Mouse (Mus musculus) spleen, postnatal 4 days (tissue): ENCODE data around the gene Ppp4c.

Experiments used
- DNase-seq, 2 experiments: peaks; one replicate each; pipeline ENCODE4 v3.0.0; 2022; ENCODE audit warnings: low spot score in 2 of 2

Ppp4c gene

GRCm38 (mm10) chr7:126759050-126759671 lies 33.1 kb downstream of the Ppp4c start, which contains the start of gene Mapk3:
Gene Mapk3 (plus strand): TSS chr7:126759601.
- DNase-seq = peak; percentile 92 to 94

GRCm38 (mm10) chr7:126758539-126758938 lies 33.8 kb downstream of the Ppp4c start:
- DNase-seq = no peak

- DNase-seq = peak; percentile 70 to 83
These were observed 37.4 kb downstream of the Ppp4c start for GRCm38 (mm10) chr7:126754866-126755265.

GRCm38 (mm10) chr7:126749582-126750343 lies 42.5 kb downstream of the Ppp4c start:
- DNase-seq = no peak

- no peak for DNase-seq
These were observed 43.5 kb downstream of the Ppp4c start for GRCm38 (mm10) chr7:126748824-126749223.

- DNase-seq = peak in 1 of 2 experiments; percentile 28
These were observed 45.5 kb downstream of the Ppp4c start for GRCm38 (mm10) chr7:126746798-126747197.

GRCm38 (mm10) chr7:126746066-126746465 lies 46.2 kb downstream of the Ppp4c start:
- DNase-seq = peak in 1 of 2 experiments; percentile 51

GRCm38 (mm10) chr7:126741964-126742482 lies 50.3 kb downstream of the Ppp4c start:
- DNase-seq = no peak

GRCm38 (mm10) chr7:126741452-126741851 lies 50.8 kb downstream of the Ppp4c start:
- no peak for DNase-seq

GRCm38 (mm10) chr7:126740977-126741376 lies 51.3 kb downstream of the Ppp4c start:
- DNase-seq = no peak

GRCm38 (mm10) chr7:126740132-126740735 lies 52.1 kb downstream of the Ppp4c start:
- DNase-seq = no peak

- DNase-seq = no peak
These were observed 52.7 kb downstream of the Ppp4c start for GRCm38 (mm10) chr7:126739551-126739950.

GRCm38 (mm10) chr7:126736122-126736521 lies 56.2 kb downstream of the Ppp4c start:
- no peak for DNase-seq
